8 mouse cellular contexts compared by ENCODE assay signal in the genomic region with DNA sequence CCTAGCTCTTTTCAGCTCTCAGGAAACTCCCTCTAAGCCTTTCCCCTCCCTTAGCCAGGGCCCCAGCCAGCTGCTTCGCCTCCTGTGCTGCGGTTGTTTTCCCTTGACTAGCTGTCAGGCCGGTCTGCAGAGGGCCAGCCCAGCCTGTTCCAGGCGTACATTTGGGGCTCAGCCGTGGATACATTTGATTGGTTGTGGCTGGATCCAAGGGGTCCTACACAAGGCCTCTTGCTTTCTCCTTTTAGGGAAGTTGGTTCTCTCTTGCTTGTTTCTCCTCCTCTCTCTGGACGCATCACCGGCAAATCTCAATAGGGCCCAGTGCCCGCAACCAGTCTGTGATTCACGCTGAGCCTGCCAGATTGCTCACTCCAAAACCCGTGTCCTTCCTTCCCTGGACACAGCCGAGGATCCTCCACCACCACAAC. TPM values are rescaled to one million over a fixed set of nuclear protein-coding genes. Genes with fewer than 3 reads are reported as not detected.
DNase-seq lines count a peak whose midpoint lies in the region; ATAC-seq lines count a peak whose summit lies in the region.

No protein-coding gene starts in this region.

- 15% methylated on average over 11 of the region's 11 CpGs for WGBS in hindbrain, embryonic 13.5 days

- H3K27ac ChIP-seq in hindbrain, embryonic 13.5 days = peak overlapping the region; percentile 62; the same call in 1 of the 2 replicates

- H3K4me2 ChIP-seq in hindbrain, embryonic 13.5 days = no peak overlapping the region

- ATAC-seq in hindbrain, embryonic 13.5 days (ENCODE audit: low FRiP score) = peak; percentile 57; the same call in 1 of the 2 replicates
- ATAC-seq in granulocyte monocyte progenitor cell, adult 5-6 weeks (replicated peaks; ENCODE audit: poor library complexity, severe bottlenecking) = no peak

- H3K9me3 ChIP-seq in hindbrain, embryonic 13.5 days = no peaks in the 10 kb centered on the region

- peak overlapping the region; percentile 14; the same call in 1 of the 2 replicates for H3K9ac ChIP-seq in hindbrain, embryonic 13.5 days

- no peaks in the 10 kb centered on the region for H3K27me3 ChIP-seq in hindbrain, embryonic 13.5 days

- DNase-seq in thymus, postnatal 4 days = peak; percentile 15
- DNase-seq in thymus, adult 18-20 months = no peak
- DNase-seq in gastrocnemius, adult 18-20 months (ENCODE audit: low spot score) = peak; percentile 47
- DNase-seq in lung, adult 18-20 months = peak; percentile 68 to 74
- peak; percentile 62 for DNase-seq in ovary, adult 18-20 months (ENCODE audit: low spot score)
- DNase-seq in thymus, postnatal 25 days = no peak

- no peaks in the 10 kb centered on the region for H3K36me3 ChIP-seq in hindbrain, embryonic 13.5 days

- H3K4me1 ChIP-seq in hindbrain, embryonic 13.5 days (replicated peaks) = peaks cover 27% of the 10 kb centered on the region

- no peak overlapping the region for H3K4me3 ChIP-seq in hindbrain, embryonic 13.5 days

RNA-seq across cellular contexts. Expression of a gene that starts 40.4 kb away (rescaled TPM):
- total RNA-seq in gastrocnemius, adult 18-20 months (2021) = 10 to 100 TPM; 10.1 to 13.3 TPM
- polyA plus RNA-seq in hindbrain, embryonic 13.5 days (2015; fragmentation: Nextera tagmentation; extraction: Ambion mirVana) = 30.8 and 31.0 TPM in 2 replicates
- not detected in 2 replicates for total RNA-seq in granulocyte monocyte progenitor cell, adult 5-6 weeks (2014; fragmentation: Nextera tagmentation)
- not detected in 2 replicates for total RNA-seq in granulocyte monocyte progenitor cell, adult 5-6 weeks (2017)

Comparison
In these comparisons a context has a peak if more than half of its experiments do, and no peak if none do; other contexts are left out.
1. DNase-seq: peak in thymus, postnatal 4 days (single experiment), gastrocnemius, adult 18-20 months (single experiment), lung, adult 18-20 months (2 of 2) and ovary, adult 18-20 months (single experiment); none in thymus, adult 18-20 months (0 of 2) and thymus, postnatal 25 days (single experiment).
2. RNA of a gene that starts 40.4 kb away (total RNA-seq): 10.1 to 13.3 TPM in gastrocnemius, adult 18-20 months; not detected in granulocyte monocyte progenitor cell, adult 5-6 weeks; every median in the first group is over 10 times any median in the second.